Mouse (Mus musculus): ENCODE results near the gene Gas2l2. TPM values are rescaled to one million over a fixed set of nuclear protein-coding genes. Genes with fewer than 3 reads are reported as not detected.

Gas2l2 gene
- polyA plus RNA-seq, 1 experiment from 2014 or later, result 0.11 TPM

- no peak for ATAC-seq (replicated peaks; ENCODE audit: extremely low read depth, insufficient read depth, low FRiP score)
- no peak overlapping the region for H3K4me2 ChIP-seq (ENCODE audit: low read depth, low read length)
- peaks cover 22% of the 10 kb centered on the region for H3K4me1 ChIP-seq (ENCODE audit: control insufficient read depth, insufficient read depth, low read length)
- no peaks in the 10 kb centered on the region for H3K27me3 ChIP-seq (ENCODE audit: control insufficient read depth, insufficient read depth, low read length)
- no peak overlapping the region for H3K9ac ChIP-seq (ENCODE audit: low read length)
- peaks cover 21% of the 10 kb centered on the region for H3K36me3 ChIP-seq (ENCODE audit: control insufficient read depth, insufficient read depth)
- H3K4me3 ChIP-seq (ENCODE audit: low read length), result no peak overlapping the region
- no peaks in the 10 kb centered on the region for H3K9me3 ChIP-seq (replicated peaks; ENCODE audit: control insufficient read depth, low read length)
- peak overlapping the region; percentile 60 for H3K27ac ChIP-seq (ENCODE audit: low read length)
- 38% methylated on average over 6 of the region's 6 CpGs for WGBS
Observed at GRCm38 (mm10) chr11:83394802-83395439, 34.3 kb downstream of the Gas2l2 start.

- Histone ChIP-seq H3K36me3 (ENCODE audit: control insufficient read depth, insufficient read depth) (peaks cover 17% of the 10 kb centered on the region), H3K27ac (ENCODE audit: low read length) (peak overlapping the region; percentile 92), H3K4me3 (ENCODE audit: low read length) (no peak overlapping the region), H3K27me3 (ENCODE audit: control insufficient read depth, insufficient read depth, low read length) (no peaks in the 10 kb centered on the region), H3K9me3 (replicated peaks; ENCODE audit: control insufficient read depth, low read length) (no peaks in the 10 kb centered on the region), H3K4me2 (ENCODE audit: low read depth, low read length) (peak overlapping the region; percentile 47), H3K9ac (ENCODE audit: low read length) (no peak overlapping the region), H3K4me1 (ENCODE audit: control insufficient read depth, insufficient read depth, low read length) (peaks cover 22% of the 10 kb centered on the region)
- ATAC-seq (replicated peaks; ENCODE audit: extremely low read depth, insufficient read depth, low FRiP score), result peak; percentile 86
- WGBS, result 36% methylated on average over 4 of the region's 4 CpGs
Observed at GRCm38 (mm10) chr11:83393062-83393461, 36.2 kb downstream of the Gas2l2 start.

GRCm38 (mm10) chr11:83383532-83383887, 45.7 kb downstream of the Gas2l2 start:
- Histone ChIP-seq H3K36me3 (ENCODE audit: control insufficient read depth, insufficient read depth) (peaks cover 7% of the 10 kb centered on the region; the same call in 1 of the 2 replicates), H3K4me3 (ENCODE audit: low read length) (no peak overlapping the region), H3K9ac (ENCODE audit: low read length) (no peak overlapping the region), H3K9me3 (replicated peaks; ENCODE audit: control insufficient read depth, low read length) (no peaks in the 10 kb centered on the region), H3K4me1 (ENCODE audit: control insufficient read depth, insufficient read depth, low read length) (peaks cover 7% of the 10 kb centered on the region), H3K27me3 (ENCODE audit: control insufficient read depth, insufficient read depth, low read length) (no peaks in the 10 kb centered on the region), H3K4me2 (ENCODE audit: low read depth, low read length) (no peak overlapping the region), H3K27ac (ENCODE audit: low read length) (no peak overlapping the region)
- WGBS, result 87% methylated on average over 1 of the region's 1 CpGs
- no peak for ATAC-seq (replicated peaks; ENCODE audit: extremely low read depth, insufficient read depth, low FRiP score)

GRCm38 (mm10) chr11:83382876-83383531, 46.3 kb downstream of the Gas2l2 start:
- no peaks in the 10 kb centered on the region for H3K9me3 ChIP-seq (replicated peaks; ENCODE audit: control insufficient read depth, low read length)
- WGBS, result 75% methylated on average over 9 of the region's 9 CpGs
- no peak overlapping the region for H3K4me2 ChIP-seq (ENCODE audit: low read depth, low read length)
- no peak overlapping the region for H3K9ac ChIP-seq (ENCODE audit: low read length)
- H3K27me3 ChIP-seq (ENCODE audit: control insufficient read depth, insufficient read depth, low read length), result no peaks in the 10 kb centered on the region
- ATAC-seq (replicated peaks; ENCODE audit: extremely low read depth, insufficient read depth, low FRiP score), result no peak
- no peak overlapping the region for H3K4me3 ChIP-seq (ENCODE audit: low read length)
- H3K4me1 ChIP-seq (ENCODE audit: control insufficient read depth, insufficient read depth, low read length), result peaks cover 7% of the 10 kb centered on the region
- H3K36me3 ChIP-seq (ENCODE audit: control insufficient read depth, insufficient read depth), result peaks cover 7% of the 10 kb centered on the region; the same call in 1 of the 2 replicates
- no peak overlapping the region for H3K27ac ChIP-seq (ENCODE audit: low read length)

- no peaks in the 10 kb centered on the region for H3K27me3 ChIP-seq (ENCODE audit: control insufficient read depth, insufficient read depth, low read length)
- ATAC-seq (replicated peaks; ENCODE audit: extremely low read depth, insufficient read depth, low FRiP score), result no peak
- H3K4me3 ChIP-seq (ENCODE audit: low read length), result no peak overlapping the region
- WGBS, result 48% methylated on average over 7 of the region's 7 CpGs
- no peaks in the 10 kb centered on the region for H3K9me3 ChIP-seq (replicated peaks; ENCODE audit: control insufficient read depth, low read length)
- no peak overlapping the region for H3K9ac ChIP-seq (ENCODE audit: low read length)
- H3K4me1 ChIP-seq (ENCODE audit: control insufficient read depth, insufficient read depth, low read length), result peaks cover 7% of the 10 kb centered on the region
- no peak overlapping the region; the same call in 1 of the 2 replicates for H3K27ac ChIP-seq (ENCODE audit: low read length)
- H3K36me3 ChIP-seq (ENCODE audit: control insufficient read depth, insufficient read depth), result peaks cover 13% of the 10 kb centered on the region
- no peak overlapping the region for H3K4me2 ChIP-seq (ENCODE audit: low read depth, low read length)
Observed at GRCm38 (mm10) chr11:83379745-83380341, 49.4 kb downstream of the Gas2l2 start.

Other genes with a start within 250 kb of the Gas2l2 start
- gene Slfn3, start 238.1 kb downstream of the Gas2l2 start, polyA plus RNA-seq (2015; fragmentation: Nextera tagmentation; extraction: Ambion mirVana), result 1.0 and 2.2 TPM in 2 replicates
- 0.17 and 0.19 TPM in 2 replicates for gene Slfn14, start 142.7 kb downstream of the Gas2l2 start, polyA plus RNA-seq (2015; fragmentation: Nextera tagmentation; extraction: Ambion mirVana)
- 36.0 and 38.3 TPM in 2 replicates for gene Ap2b1, start 130.4 kb downstream of the Gas2l2 start, polyA plus RNA-seq (2015; fragmentation: Nextera tagmentation; extraction: Ambion mirVana)
- gene Pex12, start 126.9 kb downstream of the Gas2l2 start, polyA plus RNA-seq (2015; fragmentation: Nextera tagmentation; extraction: Ambion mirVana), result 8.1 and 10.5 TPM in 2 replicates
- gene Rasl10b, start 20.3 kb downstream of the Gas2l2 start, polyA plus RNA-seq (2015; fragmentation: Nextera tagmentation; extraction: Ambion mirVana), result 5.7 and 9.1 TPM in 2 replicates
- gene 1700020L24Rik, start 8.2 kb upstream of the Gas2l2 start, polyA plus RNA-seq (2015; fragmentation: Nextera tagmentation; extraction: Ambion mirVana), result 1.4 and 1.5 TPM in 2 replicates
- 3.5 TPM in 2 replicates for gene Mmp28, start 33.6 kb upstream of the Gas2l2 start, polyA plus RNA-seq (2015; fragmentation: Nextera tagmentation; extraction: Ambion mirVana)
- gene Taf15, start 43.6 kb upstream of the Gas2l2 start, polyA plus RNA-seq (2015; fragmentation: Nextera tagmentation; extraction: Ambion mirVana), result 8.3 and 9.5 TPM in 2 replicates
- 0.07 TPM in 1 of 2 replicates, not detected in the other for gene Heatr9, start 92.7 kb upstream of the Gas2l2 start, polyA plus RNA-seq (2015; fragmentation: Nextera tagmentation; extraction: Ambion mirVana)
- gene Ccl5, start 101.1 kb upstream of the Gas2l2 start, polyA plus RNA-seq (2015; fragmentation: Nextera tagmentation; extraction: Ambion mirVana), result 1.8 and 2.5 TPM in 2 replicates
- 2.1 and 3.6 TPM in 2 replicates for gene Ccl9, start 149.2 kb upstream of the Gas2l2 start, polyA plus RNA-seq (2015; fragmentation: Nextera tagmentation; extraction: Ambion mirVana)
- gene Ccl6, start 163.6 kb upstream of the Gas2l2 start, polyA plus RNA-seq (2015; fragmentation: Nextera tagmentation; extraction: Ambion mirVana), result 5.5 and 7.8 TPM in 2 replicates
- gene Rpl9-ps1, start 216.2 kb upstream of the Gas2l2 start, polyA plus RNA-seq (2015; fragmentation: Nextera tagmentation; extraction: Ambion mirVana), result not detected in 2 replicates
- gene Ccl3, start 219.9 kb upstream of the Gas2l2 start, polyA plus RNA-seq (2015; fragmentation: Nextera tagmentation; extraction: Ambion mirVana), result 0.67 and 1.0 TPM in 2 replicates
- 0.46 and 0.80 TPM in 2 replicates for gene Ccl4, start 233.1 kb upstream of the Gas2l2 start, polyA plus RNA-seq (2015; fragmentation: Nextera tagmentation; extraction: Ambion mirVana)